Mouse (Mus musculus) layer of hippocampus, adult 2 months (tissue): Measurements from ENCODE around the gene Nupr1. TPM values are rescaled to one million over a fixed set of nuclear protein-coding genes. Genes with fewer than 3 reads are reported as not detected.

Source experiments
- DNase-seq, 2 experiments: peaks; one replicate each; pipeline ENCODE4 v3.0.0; 2022; ENCODE audit warnings: low spot score in 2 of 2
- H3K27ac ChIP-seq: fragments of 200-600 bp; 2 replicates; pipeline ENCODE4 v1.8.1; 2022
- H3K4me3 ChIP-seq: fragments of 200-600 bp; 2 replicates; pipeline ENCODE4 v1.8.1; 2022; ENCODE audit warnings: mild to moderate bottlenecking
- CTCF ChIP-seq: fragments of 200-600 bp; conservative IDR thresholded peaks from 2 replicates; pipeline ENCODE4 v1.8.1; 2022; ENCODE audit warnings: antibody characterized with exemption, mild to moderate bottlenecking, moderate library complexity
- total RNA-seq, 2 experiments: library from RNA; stranded (reverse); gene quantifications; 2 replicates each; pipeline ENCODE4 v1.2.3; 2021

Nupr1 gene
- total RNA-seq, 2 experiments from 2014 or later: 10.3 to 12.2 TPM

GRCm38 (mm10) chr7:126607064-126607463, 23.6 kb downstream of the Nupr1 start:
- Histone ChIP-seq H3K27ac (no peak overlapping the region), H3K4me3 (no peak overlapping the region)
- TF ChIP-seq CTCF: no peak
- no peak for DNase-seq

DNA sequence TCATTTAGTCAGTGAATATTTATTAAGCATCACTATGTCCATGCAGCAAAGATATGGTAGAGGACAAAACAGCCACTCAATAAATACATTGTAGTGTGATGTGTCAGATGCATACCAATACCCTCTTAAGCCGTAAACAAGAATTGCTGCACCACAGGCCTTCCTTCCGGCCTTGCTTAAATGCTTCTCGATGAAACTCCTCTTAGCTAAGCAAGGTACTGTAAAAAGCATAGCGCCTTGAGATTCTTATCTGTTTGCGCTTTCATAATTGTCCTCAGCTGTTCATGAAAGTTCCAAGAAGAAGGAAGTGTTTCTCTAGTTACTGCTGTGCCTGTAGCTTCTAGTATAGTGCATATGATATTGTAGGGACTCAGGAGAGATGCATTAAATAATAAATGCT, 24.1 kb downstream of the Nupr1 start:
- H3K4me3 ChIP-seq: no peak overlapping the region
- DNase-seq: no peak
- no peak overlapping the region for H3K27ac ChIP-seq
- TF ChIP-seq CTCF: no peak

GRCm38 (mm10) chr7:126602650-126603049, 28.0 kb downstream of the Nupr1 start:
- H3K4me3 ChIP-seq: no peak overlapping the region
- H3K27ac ChIP-seq: no peak overlapping the region
- no peak for DNase-seq
- no peak for TF ChIP-seq CTCF

GRCm38 (mm10) chr7:126601896-126602295, 28.8 kb downstream of the Nupr1 start:
- Histone ChIP-seq H3K4me3 (no peak overlapping the region), H3K27ac (no peak overlapping the region)
- DNase-seq: no peak
- TF ChIP-seq CTCF: no peak

DNA sequence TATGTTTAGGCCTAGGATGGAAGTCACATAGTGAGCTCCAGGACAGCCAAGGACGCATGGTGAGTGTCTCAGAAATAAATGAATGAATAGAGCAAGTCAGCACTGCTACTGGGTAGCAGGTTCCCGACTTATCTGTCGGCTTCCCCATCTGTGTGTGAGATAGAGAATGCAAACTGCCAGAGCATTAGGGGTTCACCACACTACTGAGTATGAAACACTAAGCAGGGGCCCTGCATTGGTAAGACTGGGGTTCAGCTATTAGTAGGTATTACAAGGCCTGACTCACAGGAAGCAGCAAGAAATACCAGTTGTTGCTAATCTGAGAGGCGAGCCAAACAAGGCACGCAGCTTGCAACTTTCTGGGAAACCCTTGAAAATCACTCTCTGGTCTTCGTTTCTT, 31.7 kb downstream of the Nupr1 start:
- no peak for TF ChIP-seq CTCF

GRCm38 (mm10) chr7:126596414-126596813, 34.2 kb downstream of the Nupr1 start:
- no peak for DNase-seq
- no peak overlapping the region for H3K27ac ChIP-seq
- H3K4me3 ChIP-seq: no peak overlapping the region
- no peak for TF ChIP-seq CTCF

More for the DNA sequence above, 31.7 kb downstream of the Nupr1 start:
- Histone ChIP-seq H3K4me3 (no peak overlapping the region), H3K27ac (no peak overlapping the region)
- DNase-seq: no peak

DNA sequence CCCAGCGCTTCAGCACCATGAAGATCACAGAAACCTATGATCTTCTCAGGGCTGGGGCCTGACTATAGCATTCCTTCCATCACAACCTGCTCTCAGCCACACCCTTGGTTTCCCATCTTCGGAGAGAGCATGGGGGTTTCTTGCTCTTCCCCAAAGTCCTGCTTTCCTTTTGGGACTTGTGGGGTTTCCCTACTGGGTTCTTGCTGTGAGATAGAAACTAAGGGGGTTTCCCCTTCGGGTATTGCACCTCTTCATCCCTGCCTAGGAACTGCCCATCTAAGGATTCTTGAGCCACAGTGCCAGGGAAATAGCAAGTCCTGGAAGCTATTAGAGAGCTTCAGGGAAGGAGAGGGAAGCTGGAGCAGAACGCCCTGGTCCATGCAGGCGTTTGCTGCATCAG, 34.8 kb downstream of the Nupr1 start:
- Histone ChIP-seq H3K4me3 (no peak overlapping the region), H3K27ac (no peak overlapping the region)
- no peak for TF ChIP-seq CTCF
- DNase-seq: no peak

- DNase-seq: no peak
- H3K27ac ChIP-seq: no peak within 1 kb of the TSS
- no peak within 1 kb of the TSS for H3K4me3 ChIP-seq
- TF ChIP-seq CTCF: no peak
Observed at GRCm38 (mm10) chr7:126594862-126595561, 35.6 kb downstream of the Nupr1 start, which contains the start of gene Il27. TSS of gene Il27 (minus strand) at chr7:126594941.

DNA sequence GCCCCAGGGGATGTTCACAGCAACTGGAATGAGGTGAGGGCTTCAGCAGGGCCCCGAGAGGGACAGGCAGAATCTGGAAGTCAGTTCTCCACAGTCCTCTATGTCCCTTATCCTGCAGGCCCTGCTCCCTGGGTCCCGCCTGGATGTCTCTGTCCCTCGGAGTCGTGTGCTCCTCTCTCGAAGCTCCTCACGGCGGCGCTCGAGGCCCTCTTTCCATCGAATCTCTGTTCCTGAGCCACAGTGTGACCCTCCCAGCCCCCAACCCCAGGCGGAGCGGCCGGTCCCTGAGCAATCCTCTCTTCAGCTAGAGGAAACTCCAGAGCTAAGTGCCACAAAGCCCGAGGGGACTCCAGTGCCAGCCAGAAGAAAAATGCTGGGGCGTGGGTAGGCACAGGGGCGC, 42.9 kb downstream of the Nupr1 start:
- no peak overlapping the region for H3K27ac ChIP-seq
- DNase-seq: peak; percentile 20 to 57
- peak; percentile 78 for TF ChIP-seq CTCF
- peak overlapping the region; percentile 26; the same call in 1 of the 2 replicates for H3K4me3 ChIP-seq

DNA sequence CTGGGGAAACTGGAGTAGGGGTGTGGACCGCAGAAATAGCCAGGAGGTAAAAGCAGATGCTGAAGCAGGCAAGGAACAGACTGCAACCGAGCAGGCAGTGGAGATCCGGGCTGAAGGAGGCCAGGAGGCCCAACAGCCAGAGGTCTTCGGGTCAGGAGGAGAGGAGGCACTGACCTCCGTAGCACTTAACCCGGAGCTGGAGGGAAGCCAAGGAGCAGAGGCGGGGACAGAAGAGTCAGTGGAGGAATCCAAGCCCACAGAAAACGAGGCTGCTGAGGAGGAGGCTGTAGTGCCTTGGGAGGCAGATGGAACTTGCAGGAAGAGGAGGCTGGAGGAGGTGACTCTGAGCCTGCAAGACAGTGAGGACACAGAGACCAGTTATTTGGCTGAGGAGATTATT, 43.8 kb downstream of the Nupr1 start:
- no peak overlapping the region for H3K4me3 ChIP-seq

GRCm38 (mm10) chr7:126585717-126586116, 44.9 kb downstream of the Nupr1 start, which contains the start of gene Cln3:
TSS of gene Cln3 (minus strand) at chr7:126585817.
- no peak for TF ChIP-seq CTCF
- no peak for DNase-seq
- H3K4me3 ChIP-seq: no peak within 1 kb of the TSS
- no peak within 1 kb of the TSS for H3K27ac ChIP-seq

More for the DNA sequence above, 43.8 kb downstream of the Nupr1 start:
- DNase-seq: no peak
- no peak for TF ChIP-seq CTCF
- H3K27ac ChIP-seq: no peak overlapping the region

GRCm38 (mm10) chr7:126584506-126584977, 46.1 kb downstream of the Nupr1 start, which contains the start of gene Apobr:
TSS of gene Apobr (plus strand) at chr7:126584942.
- peak within 1 kb of the TSS; percentile 97 for H3K27ac ChIP-seq

GRCm38 (mm10) chr7:126583761-126584160, 46.9 kb downstream of the Nupr1 start:
- H3K27ac ChIP-seq: peak overlapping the region; percentile 97
- no peak for DNase-seq
- no peak for TF ChIP-seq CTCF
- H3K4me3 ChIP-seq: peak overlapping the region; percentile 86

More at GRCm38 (mm10) chr7:126584506-126584977, 46.1 kb downstream of the Nupr1 start, which contains the start of gene Apobr:
- H3K4me3 ChIP-seq: peak within 1 kb of the TSS; percentile 86
- TF ChIP-seq CTCF: no peak
- DNase-seq: no peak

- no peak for TF ChIP-seq CTCF
- H3K4me3 ChIP-seq: peak overlapping the region; percentile 86
- peak overlapping the region; percentile 97 for H3K27ac ChIP-seq
- peak; percentile 82 to 84 for DNase-seq
Observed at GRCm38 (mm10) chr7:126583251-126583709, 47.4 kb downstream of the Nupr1 start.
